Mouse (Mus musculus) heart, adult 9 months (tissue): ENCODE data around the gene H3f3b.
"Not testable (repeated sequence)": the region's sequence is repeated elsewhere in the genome, so short reads cannot be mapped to it uniquely, and the experiment has no call there.

Experiments
- DNase-seq, 2 experiments: peaks; one replicate each; pipeline ENCODE4 v3.0.0; 2022; ENCODE audit warnings: low spot score in 2 of 2

The H3f3b gene

GRCm38 (mm10) chr11:116049610-116050009 lies 21.8 kb upstream of the H3f3b start:
- DNase-seq = no peak

GRCm38 (mm10) chr11:116045173-116045572 lies 17.4 kb upstream of the H3f3b start:
- no peak for DNase-seq

- DNase-seq = no peak
These were observed 15.5 kb upstream of the H3f3b start for GRCm38 (mm10) chr11:116043286-116043685.

GRCm38 (mm10) chr11:116042372-116043138 lies 14.8 kb upstream of the H3f3b start:
- DNase-seq = no peak

DNA sequence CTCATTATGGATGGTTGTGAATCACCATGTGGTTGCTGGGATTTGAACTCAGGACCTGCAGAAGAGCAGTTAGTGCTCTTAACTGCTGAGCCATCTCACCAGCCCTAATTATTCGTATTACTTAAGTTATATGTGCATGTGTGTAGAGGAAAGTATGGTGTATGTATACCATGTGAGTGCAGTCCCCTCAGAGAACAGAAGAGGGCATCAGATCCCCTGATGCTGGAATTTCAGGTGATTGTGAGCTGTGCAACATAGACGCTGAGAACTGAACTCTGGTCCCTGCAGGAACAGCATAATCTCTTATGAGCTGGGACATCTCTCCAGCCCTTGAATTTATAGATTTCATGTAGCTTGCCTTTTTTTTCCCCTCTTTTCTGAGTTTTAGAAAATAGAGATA lies 14.1 kb upstream of the H3f3b start:
- no peak for DNase-seq

DNA sequence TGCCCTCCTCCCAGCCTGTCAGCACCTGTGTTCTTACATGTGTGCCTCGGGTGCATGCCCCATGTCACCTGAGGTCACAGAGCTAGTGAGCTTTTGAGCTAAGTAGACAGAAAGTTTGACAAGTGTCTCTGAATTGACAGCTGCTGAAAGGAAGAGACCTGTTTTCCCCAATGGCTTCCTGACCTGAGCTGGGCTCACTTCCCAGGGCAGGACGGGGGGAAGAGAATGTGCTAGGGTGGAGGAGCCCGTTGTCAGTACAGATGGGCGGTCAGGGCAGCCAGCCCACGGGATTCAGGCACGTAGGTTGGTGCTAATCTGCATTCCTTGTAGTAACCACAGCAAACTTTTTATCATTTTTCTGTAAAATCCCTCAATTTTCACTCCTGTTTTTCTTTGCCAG lies 12.8 kb upstream of the H3f3b start:
- DNase-seq = no peak

- no peak for DNase-seq
These were observed 10.1 kb upstream of the H3f3b start for GRCm38 (mm10) chr11:116037826-116038225.

DNA sequence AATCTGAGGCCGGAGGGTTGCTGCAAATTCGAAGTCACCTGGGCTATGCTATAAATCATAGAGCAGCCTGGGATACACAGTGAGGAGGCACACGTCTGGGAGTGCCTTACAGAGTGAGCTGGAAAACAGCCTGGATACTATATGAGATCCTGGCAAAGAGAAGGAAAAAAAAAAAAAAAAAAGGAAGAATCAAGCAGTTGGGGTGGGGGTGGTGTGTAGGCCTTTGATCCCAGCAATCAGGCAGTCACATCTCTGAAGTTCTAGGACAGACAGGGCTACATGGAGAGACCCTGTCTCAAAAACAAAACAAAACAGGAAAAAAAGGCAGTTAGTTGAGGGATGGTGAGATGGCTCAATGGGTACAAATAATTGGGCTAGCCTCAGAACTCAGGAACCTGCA lies 8.9 kb upstream of the H3f3b start:
- no peak for DNase-seq

GRCm38 (mm10) chr11:116034584-116034983 lies 6.8 kb upstream of the H3f3b start:
- DNase-seq = no peak

DNA sequence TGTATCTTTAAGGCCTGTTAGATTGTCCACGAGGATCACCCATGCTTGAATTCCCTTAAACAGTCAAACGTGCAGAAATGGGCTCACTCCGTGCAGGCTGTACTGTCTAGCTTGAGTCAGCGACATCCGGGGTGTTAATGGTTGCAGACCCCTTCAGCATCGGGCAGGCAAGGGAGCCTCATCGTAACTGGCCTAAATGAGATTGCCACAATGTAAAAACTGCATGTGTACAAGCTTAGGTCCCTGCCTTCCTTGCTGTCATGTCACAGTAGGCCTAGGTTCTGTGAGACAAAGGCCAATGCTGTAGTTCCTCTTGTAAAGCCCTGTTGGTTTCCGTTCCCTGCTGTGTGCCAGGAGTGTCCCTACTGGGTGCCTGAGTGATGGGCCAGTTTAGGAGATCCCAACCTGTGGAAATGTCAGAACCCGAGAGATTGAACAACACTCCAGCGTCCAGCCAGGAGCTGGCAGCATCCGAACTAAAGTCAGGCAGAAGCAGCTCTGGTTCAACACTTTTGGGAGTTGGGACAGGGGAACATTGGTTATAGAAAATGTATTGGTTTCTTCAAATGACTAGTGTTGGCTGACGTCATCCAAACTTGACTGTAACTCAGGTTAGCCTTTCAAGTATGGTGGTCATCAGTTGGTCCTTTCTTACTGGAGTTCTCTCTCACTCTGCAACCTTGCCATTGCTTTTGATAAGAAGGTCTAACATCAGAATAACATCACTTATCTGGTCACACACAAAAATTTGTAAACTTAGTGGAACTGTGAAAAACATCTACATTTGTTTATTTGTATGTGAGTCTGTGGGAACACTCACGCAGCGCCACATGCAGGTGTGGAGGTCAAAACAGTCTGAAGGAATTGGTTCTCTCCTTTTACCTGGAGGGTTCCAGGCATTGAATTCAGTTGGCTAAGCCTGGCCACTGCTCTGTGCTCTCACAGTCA lies 3.4 kb upstream of the H3f3b start:
- peak in 1 of 2 experiments; percentile 65 for DNase-seq

DNA sequence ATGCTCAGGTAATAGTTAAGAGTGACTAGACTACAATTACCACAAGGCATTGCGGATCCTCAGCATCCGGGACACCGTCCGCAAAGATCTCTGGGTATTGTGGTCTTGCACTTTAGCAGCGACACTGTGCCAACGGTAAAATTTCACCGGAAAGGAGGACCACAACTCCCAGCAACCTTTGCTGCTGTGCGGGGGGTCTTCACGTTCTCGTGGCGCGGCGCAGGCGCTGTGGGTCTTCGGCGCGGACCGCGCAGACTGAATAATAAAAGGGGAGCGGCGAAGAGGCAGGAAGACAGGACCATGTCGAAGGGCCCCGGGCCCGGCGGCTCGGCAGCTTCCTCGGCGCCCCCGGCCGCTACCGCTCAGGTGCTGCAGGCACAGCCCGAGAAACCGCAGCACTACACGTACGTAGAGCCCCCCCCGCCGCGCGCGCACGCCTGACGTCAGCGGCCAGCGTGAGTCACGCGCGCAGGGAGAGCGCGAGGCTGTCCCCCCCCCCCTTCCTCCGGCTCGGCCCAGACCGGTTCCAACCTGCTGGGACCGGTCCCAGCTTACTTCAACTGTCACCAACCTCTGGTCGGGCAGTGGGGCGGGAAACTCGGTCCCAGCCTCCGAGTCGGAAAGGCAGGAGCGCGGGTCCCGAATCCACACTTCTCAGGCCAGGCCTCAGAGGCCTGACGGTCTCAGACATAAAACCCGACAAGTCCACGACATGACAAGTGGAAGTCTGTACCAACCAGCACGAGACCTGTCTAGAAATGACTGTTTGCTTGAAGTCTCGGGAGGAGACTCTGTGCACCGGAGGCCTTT lies 2.5 kb upstream of the H3f3b start, which contains the start of gene Unk:
Gene Unk (plus strand): TSS at position 235 of the 810 bp plus-strand sequence.
- DNase-seq = peak; percentile 96 to 99

DNA sequence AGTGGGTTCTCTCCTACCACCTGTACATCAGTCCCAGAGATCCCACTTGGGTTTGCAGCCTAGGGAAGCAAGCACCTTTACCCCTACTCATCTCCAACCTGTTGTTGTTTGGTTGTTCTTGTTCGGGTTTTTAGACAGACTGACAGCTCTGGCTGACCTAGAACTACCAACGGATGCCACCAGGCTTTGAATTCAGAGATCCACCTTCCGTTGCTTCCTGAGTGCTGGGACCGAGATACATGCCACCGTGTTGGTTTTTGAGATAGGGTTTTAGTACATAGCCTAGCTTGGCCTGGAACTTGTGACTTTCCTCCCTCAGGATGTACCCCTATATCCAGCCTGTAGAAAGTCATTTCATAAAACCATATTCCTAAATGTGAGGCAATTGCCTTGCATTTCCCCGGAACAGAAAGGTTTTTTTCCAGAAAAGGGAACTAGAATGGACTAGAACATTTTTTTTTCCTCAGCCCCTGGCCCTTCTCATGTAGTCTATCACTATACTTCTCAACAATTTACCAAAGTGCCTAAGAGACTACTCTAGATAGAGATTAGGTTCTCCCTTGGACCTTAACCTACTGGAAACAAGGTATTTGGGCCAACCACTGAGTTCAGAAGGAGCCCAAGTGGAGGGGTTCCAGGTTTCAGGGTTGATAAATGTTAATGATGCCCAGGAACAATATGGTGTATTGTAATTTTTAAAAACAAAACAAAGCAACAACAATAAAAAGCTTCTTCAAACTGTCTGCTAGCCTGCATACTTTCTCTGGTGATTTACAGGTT lies 1.5 kb upstream of the H3f3b start:
- DNase-seq = no peak

DNA sequence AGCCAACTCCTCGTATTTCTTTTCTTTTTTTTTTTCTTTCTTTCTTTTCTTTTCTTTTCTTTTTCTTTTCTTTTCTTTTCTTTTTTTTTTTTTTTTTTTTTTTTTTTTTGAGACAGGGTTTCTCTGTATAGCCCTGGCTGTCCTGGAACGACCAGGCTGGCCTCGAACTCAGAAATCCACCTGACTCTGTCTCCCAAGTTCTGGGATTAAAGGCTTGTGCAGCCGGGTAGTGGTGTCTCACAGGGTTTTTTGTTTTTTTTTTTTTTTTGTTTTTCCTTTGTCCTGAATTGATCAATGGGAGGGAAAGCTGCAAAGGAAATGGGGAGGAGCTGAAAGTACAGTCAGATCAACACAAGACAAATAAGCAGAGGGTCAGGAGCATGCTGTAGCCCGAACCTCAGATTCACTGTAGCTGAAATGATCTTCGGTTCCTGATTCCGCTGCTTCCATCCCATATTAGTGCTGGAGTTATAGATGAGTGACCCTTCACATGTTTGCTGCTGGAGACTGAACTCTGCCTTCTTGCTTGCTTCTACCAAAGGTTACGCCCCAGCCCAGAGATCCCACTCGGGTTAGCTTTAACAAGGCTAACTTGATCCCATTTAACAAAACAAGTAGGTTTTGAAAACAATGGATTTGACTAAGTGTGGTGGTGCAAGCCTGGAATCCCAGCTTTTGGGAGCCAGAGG lies 559 bp upstream of the H3f3b start:
- DNase-seq = no peak

DNA sequence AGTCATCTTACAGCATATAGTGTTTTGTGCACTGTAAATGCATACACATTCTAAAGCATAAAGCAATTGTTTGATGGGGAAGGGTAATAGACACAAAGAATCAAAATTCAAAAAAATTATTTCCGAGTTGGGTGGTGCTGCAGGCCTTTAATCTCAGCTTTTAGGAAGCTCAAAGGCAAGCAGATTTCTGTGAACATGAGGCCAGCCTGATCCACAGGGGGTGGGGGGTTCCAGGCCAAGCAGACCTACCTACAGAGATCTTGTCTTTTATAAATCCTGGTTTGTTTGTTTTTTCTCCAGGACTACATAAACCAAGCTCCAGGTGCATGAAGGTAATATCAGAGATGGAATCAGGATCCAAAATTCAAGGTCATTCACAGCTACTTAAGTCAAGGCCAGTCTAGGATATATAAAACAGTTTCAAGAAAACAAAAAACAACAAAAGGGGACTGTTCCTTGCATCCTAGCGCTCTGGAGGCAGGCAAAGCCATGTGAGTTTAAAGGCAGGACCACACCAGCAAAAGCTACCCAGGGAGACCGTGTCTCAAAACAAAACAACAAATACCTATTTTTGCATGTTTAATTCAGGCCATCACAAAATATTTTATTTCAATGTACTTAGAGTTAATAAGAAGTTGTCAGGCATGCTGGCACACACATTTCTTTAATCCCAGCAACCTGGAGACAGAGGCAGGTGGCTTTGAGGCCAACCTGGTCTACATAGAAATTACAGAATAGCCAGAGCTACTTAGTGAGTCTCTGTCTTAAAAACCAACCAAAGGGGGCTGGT lies 2.5 kb downstream of the H3f3b start:
- DNase-seq = no peak

GRCm38 (mm10) chr11:116024356-116024808 lies 3.4 kb downstream of the H3f3b start:
- DNase-seq = peak; percentile 98 to 100

GRCm38 (mm10) chr11:116023771-116024355 lies 3.9 kb downstream of the H3f3b start:
- DNase-seq = peak in 1 of 2 experiments; percentile 86

DNA sequence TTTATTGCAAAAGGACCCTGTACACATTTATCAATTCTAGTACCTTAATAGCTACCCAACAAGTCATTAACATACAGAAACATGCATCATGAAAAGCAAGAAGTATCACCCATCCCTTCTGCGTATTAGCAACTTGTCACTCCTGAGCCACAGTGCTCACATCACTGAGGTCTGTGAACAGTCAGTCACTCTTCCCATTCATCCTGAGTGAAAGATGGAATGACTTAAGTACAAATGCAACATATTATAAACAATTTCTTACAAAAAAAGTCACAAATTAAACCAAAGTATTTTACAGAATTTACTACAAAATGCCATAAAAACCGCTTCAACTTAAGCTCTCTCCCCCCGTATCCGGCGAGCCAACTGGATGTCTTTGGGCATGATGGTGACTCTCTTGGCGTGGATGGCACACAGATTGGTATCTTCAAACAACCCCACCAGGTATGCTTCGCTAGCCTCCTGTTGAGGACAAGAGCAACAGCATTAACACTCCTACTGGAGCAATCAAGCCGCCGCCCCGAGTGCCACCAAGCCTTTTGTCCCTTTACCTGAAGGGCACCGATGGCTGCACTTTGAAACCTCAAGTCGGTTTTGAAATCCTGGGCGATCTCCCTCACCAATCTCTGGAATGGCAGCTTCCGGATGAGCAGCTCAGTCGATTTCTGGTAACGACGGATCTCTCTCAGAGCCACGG lies 4.5 kb downstream of the H3f3b start:
- not testable (repeated sequence) for DNase-seq

DNA sequence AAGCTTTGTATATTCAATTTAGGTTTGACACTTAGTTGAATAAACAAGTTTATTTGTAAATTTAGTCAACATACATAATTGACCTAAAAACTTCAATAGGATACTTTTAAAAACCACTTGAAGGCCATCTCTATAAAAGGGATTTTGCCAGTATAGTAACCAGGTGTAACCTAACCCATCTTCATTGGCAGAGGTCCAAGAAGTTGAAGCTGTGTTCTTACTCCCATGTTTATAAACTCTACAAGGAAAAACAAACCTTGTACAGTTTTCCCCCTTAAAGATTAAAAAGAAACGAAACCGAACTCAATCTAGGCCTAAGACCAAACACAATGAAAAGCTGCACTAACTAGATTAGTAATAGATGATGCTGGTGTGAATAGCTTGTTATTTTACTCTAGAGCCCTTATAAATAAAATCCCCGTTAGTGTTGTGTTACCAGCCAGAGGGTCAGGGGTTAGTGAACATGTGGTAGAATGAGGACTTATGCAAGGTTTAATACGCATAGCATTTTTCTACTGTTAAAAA lies 5.4 kb downstream of the H3f3b start:
- DNase-seq = no peak
